Mouse (Mus musculus): ENCODE results near the gene Gm8947.

Gm8947 gene

GRCm38 (mm10) chr1:151224536-151224935 is 32.4 kb downstream of the Gm8947 start:
- in situ Hi-C loops (cut with MboI, MseI), result no loop called here

- in situ Hi-C loops (cut with MboI, MseI), result no loop called here
Measured at GRCm38 (mm10) chr1:151227506-151227905, 35.3 kb downstream of the Gm8947 start.

- in situ Hi-C loops (cut with MboI, MseI), result no loop called here
Measured at GRCm38 (mm10) chr1:151228320-151228989, 36.3 kb downstream of the Gm8947 start.

- in situ Hi-C loops (cut with MboI, MseI), result no loop called here
Measured at GRCm38 (mm10) chr1:151232346-151232745, 40.2 kb downstream of the Gm8947 start.

GRCm38 (mm10) chr1:151233756-151234155 is 41.6 kb downstream of the Gm8947 start:
- in situ Hi-C loops (cut with MboI, MseI), result no loop called here

GRCm38 (mm10) chr1:151235574-151235973 is 43.4 kb downstream of the Gm8947 start:
- in situ Hi-C loops (cut with MboI, MseI), result no loop called here

GRCm38 (mm10) chr1:151236141-151236930 is 44.2 kb downstream of the Gm8947 start:
- in situ Hi-C loops (cut with MboI, MseI), result no loop called here

- in situ Hi-C loops (cut with MboI, MseI), result no loop called here
Measured at GRCm38 (mm10) chr1:151237780-151238179, 45.6 kb downstream of the Gm8947 start.

GRCm38 (mm10) chr1:151243332-151243731 is 51.2 kb downstream of the Gm8947 start:
- in situ Hi-C loops (cut with MboI, MseI), result no loop called here

Data from T-helper 1 cell (primary cell).